Mouse (Mus musculus) cerebellum, postnatal 4 days (tissue): ENCODE measurements around the gene Tmem91.
A peak's percentile ranks its signal among the peaks of the same experiment; 100 is the strongest.
"Not testable (repeated sequence)": the region's sequence is repeated elsewhere in the genome, so short reads cannot be mapped to it uniquely, and the experiment has no call there.

Experiments used
- DNase-seq, 2 experiments: peaks; one replicate each; pipeline ENCODE4 v3.0.0; 2022; ENCODE audit warnings: low spot score in 2 of 2, mixed read lengths in 1 of 2

The Tmem91 gene

DNA sequence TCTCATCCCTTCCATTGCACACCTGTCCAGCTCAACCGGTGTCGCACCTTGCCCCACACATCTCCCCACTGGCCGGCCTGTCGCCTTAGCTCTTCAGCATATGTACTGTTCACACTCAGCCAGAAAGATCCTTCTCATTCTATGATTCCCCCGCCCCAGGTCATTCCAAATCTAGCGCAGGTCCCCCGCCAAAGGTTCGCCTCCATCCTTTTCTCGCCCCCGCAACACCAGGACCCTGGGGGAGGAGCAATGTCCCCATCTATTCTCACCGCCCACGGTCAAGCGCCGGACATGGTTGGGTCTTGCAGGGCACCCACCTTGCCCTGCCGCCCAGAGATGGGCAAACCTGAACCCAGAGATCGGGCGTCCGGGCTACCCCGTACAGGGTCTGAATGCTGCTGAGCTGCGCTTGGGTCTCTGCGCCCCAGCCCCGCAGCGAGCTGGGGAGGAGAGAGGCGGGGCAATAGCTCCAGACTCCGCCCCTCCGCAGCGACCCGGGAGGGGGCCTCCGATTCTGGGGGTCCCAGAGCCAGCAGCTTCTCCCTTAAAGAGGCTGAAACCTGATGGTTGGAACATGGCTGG, at the start of gene Tmem91:
Gene Tmem91 (minus strand): TSS at position 448 of the 582 bp plus-strand sequence.
- DNase-seq: peak in 1 of 2 experiments; percentile 23

DNA sequence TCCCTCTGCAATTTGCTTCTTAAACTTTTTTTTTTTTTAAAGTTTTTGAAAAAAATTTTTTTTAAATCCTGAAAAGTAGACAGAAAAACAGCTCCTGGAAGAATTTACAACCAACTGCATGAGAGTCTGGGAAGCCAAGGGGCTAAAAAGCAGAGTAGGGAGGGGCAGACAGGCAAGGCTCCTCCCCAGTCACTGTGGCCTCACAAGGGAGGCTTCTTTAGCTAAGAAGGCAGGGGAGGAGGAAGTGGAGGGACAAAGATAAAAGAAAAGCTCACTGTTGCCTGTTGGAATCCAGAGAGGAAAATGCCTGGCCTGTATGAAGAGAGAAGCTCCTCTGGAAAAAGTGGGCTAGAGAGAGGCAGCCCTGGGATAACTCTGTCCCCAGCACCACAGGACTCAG, 46.8 kb upstream of the Tmem91 start:
- DNase-seq: not testable (repeated sequence)

DNA sequence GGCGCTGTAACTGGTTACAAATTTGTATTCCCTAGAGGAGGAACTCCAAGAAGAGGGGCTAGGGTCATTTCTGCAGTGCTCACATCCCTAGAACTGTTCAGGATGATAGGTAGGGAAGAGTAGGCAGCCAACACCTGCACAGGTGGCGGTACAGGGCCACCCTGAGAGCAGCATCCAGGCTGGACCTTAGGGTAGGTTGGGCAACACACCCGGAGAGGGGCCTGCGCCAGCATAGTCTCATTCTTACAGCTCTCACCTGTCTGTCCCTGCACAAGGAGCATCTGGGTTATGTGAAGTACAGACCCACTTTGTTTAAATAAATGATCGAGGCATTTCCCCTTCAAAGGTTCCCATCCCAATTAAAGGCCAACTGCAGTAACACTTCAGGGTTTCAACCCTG, 45.8 kb upstream of the Tmem91 start:
- DNase-seq: no peak

DNA sequence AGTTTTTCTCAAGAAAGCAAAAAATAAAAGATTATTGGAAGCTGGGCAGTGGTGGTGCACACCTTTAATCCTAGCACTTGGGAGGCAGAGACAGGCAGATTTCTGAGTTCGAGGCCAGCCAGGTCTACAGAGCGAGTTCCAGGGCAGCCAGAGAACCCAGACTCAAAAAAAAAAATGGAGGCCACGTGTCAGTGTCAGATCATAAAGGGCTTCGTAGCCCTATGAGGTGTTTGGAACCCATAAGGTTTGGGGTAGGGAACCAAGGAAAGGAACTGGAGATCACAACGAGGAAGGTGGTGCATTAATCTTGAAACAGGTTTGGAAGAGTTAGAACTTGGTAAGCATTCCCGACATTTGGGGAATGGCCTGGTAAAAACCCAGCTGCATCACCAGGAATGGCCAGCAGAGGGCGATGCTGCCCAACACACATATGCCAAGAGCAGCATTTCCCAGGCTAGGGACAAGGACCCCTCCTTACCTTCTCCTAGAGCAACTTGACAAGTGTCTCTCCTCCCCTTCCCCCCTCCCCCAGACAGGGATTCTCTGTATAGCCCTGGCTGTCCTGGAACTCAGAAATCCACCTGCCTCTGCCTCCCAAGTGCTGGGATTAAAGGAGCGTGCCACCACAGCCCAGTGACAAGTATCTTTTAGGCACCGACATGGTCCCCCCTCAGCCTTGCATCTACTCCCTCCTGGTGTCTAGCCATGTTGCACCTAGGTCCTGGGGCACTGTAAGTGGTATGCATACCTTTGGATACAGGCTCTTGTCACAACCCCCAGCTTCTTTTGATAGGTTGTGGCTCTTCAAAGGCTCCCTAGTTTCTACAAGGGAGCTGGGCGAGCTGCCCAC, 45.0 kb upstream of the Tmem91 start:
- peak; percentile 82 to 85 for DNase-seq

DNA sequence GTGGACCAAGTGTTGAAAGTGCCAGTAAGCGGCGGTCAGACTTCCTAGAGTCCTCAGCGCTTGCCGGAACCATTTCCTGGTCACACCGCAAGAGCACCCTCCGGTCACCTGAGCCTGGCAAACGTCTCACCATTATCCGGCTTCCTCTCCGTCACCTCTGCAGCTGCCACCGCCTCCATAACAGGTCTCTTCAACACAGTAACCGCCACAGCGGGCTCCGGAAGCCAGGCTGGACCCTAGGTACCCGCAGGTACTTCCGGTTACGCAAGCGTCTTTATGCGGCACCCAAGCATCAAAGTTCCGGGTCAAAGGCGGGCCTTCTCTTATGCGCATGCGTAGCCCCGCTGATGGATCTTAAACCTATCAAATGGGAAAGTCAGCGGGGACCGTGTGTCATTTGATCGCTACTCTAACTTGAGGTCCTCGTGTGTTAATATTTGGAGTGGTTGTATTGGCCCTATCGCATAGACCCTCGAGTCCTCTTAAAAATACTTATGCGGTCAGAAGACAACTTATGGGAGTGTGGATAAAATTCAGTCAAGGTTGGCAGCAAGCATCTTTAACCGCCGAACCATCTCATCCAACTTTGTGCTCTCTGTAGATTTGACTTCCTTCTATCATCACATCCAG, 43.9 kb upstream of the Tmem91 start, which contains the start of gene Ccdc97:
Gene Ccdc97 (minus strand): TSS at position 301 of the 630 bp plus-strand sequence.
- DNase-seq: peak; percentile 73 to 88

DNA sequence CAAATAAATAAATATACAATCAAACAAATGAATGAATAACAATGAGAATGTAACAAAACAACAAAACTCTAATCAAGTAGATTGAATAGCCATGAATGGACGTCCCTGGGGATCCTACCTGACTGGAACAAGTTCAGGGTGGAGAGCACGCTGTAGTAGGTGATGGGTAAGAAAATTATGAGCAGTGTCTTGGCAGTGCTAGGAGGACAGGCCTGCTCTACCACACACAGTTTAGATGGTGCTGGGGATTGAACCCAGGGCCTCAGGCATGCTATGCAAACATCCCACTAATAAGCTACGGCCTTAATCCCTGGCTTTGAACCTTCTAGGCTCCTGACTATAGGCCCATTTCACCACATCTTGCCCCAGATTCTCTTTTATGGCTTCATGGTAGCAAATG, 42.5 kb upstream of the Tmem91 start:
- no peak for DNase-seq

DNA sequence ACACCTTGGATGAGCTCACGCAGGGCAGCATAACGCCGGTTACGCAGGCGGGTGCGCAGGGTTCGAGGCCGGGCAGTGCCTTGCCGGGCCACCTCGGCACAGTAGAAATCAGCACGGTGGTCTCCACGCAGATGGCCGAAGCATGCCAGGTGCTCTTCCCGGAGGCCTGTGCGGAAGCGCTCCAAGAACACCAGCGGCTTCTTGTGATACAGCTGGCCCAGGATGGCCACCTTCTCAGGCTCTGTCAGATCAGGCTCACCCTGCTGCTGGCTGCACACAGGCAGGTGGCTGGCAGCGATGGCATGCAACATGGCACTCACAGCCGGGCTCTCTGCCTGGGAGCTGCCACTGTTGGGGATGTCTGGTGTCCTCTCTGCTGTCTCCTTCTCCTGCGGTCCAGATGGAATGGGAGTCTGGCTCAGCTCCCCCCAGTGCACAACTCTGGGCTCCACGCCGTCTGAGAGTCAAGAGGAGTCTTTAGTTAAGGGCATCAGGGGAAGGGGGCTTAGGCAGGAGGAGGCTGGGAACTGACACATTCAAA, 40.8 kb upstream of the Tmem91 start:
- DNase-seq: no peak

DNA sequence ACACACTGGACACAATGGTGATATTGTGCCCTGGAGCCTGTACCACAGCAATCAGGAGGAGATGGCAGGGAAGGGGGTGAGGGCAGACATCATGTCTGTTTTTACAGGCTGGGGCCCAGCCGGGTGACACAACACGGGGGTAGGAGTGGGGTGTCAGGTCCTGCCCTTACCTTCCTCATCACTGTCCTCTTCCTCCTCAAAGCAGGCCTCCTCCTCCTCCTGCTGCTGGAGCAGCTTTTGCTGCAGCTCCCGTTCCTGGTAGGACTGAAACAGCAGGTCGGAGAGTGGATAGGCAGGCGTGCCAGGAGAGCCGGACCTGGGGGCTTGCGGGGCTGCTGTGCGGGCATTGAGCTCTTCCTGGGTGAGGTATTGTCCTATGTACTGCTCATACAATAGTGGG, 39.6 kb upstream of the Tmem91 start:
- no peak for DNase-seq

DNA sequence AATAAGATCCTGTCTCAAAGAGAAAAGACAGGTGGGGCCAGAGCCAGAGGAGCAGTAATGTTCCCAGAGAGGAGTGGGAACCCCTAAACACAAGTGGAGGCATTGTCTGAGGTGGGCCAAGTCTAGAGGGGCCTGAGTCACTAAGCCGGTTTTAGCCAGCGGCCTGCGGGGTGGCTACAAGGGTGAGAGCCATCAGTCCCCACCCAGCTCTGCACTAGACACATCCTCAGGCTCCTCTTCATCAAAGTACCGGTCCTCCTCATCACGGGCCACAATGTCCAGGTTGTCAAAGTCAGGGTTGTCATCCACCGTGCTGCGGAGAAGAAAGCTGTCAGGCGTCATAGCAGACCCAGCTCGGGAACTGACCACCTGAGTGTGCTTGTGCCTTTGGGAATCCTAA, 37.8 kb upstream of the Tmem91 start:
- DNase-seq: no peak

DNA sequence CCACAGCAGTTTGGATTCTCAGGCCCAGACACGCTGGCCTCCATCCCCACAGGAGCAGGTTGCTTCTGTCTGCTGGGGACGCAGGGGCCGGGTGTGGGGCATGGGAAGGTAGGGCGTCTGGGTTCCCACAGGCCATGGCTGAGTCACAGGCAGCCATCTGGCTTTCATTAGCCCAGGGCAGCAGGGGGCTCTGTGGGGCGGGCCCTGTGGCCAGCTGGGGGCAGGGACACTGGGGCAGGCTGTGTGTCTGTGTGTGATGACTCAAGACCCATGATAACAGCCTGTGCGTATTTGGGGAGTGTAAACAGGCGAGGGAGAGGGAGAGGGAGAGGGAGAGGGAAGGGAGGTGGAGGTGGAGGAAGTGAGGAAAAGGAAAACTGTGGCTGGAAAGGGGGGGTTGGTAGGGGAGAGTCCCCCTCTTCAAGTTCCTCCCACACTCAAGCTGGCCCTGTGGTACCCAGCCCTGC, 36.8 kb upstream of the Tmem91 start:
- DNase-seq: peak in 1 of 2 experiments; percentile 39

DNA sequence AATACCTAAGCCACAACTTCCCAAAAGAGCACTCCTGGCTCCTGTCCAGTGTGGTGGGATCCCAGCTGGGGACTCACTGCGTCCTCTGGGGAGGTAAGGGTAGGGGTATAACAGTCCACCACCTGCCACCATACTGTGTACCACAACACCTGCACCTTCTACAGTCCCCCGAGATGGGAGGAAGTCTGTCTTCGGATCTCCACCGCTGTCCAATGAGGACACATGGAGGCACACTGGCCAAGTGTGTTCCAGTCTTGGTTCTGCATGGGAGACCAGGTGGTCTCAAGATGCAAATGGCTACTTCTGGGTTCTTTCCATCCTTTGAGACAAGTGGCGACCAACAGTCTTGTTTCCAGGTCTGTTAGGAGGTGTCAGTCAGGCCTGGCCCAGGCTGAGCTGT, 36.2 kb upstream of the Tmem91 start:
- no peak for DNase-seq

DNA sequence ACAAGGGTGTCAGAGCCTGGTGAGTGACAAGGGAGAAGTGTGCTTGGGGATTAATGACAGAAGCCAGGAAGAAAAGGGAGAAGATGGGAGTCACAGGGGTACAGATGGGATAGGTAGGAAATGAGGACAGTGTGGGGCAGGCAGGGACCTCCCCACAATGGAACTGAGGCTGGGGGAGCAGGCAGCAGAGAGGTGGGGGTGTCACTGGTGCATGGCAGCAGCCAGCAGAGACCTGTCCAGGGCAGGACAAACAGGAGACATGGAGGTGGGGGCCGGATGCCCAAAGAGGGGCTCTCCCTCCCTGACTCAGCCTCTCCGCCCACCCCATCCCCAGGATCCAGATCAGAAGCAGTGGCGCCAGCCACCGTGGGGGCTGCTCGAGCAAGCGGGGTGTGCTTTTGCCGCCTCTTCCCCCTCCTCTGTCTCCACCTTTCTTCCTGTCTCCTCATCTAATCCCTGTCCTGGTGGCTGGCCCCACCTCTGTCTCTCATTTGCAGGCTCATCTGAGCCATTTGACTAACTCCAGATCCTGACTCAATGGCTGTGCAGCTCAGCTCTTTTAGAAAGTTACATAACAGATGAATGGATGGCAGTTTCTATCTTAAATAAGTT, 35.7 kb upstream of the Tmem91 start:
- DNase-seq: no peak

DNA sequence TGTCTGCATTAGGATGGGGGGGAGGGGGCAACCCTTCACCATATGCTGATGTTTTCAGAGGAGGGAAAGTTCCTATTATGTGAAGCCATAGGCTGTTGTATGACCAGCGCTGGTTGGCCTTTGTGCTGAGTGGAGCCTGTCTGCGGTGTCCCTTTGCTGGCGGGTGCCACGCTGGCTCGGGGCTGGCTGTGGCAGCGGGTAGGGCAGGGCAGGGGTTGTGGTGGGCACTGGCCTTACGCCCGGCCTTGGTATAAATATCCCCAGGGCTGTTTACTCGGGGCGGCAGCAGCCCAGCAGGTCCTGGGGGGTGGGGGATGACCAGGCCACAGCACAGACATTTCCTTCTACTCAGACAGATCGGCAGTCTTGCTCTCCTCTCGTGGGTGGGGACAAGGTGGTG, 35.0 kb upstream of the Tmem91 start:
- peak in 1 of 2 experiments; percentile 30 for DNase-seq

DNA sequence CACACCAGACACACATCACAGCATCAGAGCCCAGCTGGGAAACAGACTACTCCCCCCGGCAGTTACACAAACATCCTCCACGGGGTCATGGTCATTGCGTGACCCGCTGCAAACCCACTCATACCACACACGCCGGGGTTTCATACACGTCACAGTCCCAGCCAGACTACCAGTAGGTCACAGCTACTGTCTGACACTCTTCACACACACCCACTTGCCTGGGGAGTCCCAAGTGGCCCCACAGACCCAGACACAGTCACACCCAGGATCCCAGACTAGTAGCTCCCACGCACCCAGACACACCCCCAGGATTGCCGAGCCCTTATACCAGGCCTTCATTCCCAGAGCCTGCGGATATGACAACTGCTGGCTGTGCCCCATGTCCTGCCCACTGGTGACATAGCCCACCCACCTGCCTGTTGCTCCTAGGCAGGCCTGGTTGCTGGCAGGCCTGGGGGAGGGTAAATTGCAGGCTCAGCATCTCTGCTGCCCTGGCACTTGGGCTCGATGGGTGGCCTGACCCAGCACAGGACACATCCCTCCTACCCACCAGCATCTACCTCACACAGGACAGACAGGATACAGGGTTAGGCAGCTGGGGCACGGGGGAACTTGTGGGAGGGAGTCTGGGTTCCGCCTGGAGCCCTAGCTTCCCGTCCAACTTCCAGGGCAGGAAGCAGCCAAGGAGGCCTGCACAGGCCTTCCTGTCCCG, 32.8 kb upstream of the Tmem91 start:
- no peak for DNase-seq

DNA sequence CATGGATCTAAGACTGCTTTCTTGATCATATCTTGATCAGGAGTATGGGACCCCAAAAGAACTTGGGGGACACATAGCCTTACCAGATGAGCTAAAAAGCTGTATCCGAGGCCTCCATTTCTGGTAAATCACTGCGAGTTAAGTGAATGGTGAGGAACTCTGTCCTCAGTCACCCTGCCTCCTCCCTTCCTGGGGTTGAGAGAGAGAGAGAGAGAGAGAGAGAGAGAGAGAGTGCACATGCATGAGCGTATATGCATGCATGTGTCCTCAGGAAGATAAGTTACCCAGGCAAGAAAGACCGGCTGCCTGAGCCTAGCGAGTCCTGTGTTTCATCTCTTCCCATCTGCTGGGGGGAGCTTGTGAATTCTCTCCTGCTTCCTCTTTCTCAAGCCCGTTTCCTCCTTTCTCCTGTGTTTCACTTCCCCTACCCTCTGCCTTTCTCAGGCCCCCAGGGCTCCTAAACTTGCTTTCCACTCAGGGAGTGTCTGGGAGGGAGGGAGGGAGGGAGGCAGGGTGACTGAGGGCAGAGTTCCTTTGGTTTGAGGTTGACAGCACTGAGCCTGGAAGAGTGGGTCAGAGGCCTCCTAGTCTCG, 31.7 kb upstream of the Tmem91 start:
- no peak for DNase-seq

DNA sequence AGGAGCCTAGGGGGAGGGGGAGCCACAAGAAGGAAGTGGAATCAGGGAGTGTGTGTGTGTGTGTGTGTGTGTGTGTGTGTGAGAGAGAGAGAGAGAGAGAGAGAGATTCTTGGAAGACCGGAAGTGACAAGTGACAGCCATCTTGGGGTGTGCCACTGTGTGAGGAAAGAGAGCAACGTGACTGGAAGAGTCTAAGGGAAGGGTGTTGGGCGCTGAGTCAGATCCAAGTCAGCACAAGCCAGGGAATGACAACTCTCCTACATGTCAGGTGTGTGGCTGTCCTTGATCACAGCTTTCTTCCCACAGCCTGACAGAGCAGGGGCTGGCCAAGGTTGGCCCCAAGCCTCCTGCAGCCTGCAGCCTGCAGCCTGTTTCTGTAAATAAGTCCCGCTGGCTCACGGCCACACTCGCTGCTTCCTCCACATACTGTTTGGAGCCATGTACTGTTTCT, 30.9 kb upstream of the Tmem91 start:
- no peak for DNase-seq

DNA sequence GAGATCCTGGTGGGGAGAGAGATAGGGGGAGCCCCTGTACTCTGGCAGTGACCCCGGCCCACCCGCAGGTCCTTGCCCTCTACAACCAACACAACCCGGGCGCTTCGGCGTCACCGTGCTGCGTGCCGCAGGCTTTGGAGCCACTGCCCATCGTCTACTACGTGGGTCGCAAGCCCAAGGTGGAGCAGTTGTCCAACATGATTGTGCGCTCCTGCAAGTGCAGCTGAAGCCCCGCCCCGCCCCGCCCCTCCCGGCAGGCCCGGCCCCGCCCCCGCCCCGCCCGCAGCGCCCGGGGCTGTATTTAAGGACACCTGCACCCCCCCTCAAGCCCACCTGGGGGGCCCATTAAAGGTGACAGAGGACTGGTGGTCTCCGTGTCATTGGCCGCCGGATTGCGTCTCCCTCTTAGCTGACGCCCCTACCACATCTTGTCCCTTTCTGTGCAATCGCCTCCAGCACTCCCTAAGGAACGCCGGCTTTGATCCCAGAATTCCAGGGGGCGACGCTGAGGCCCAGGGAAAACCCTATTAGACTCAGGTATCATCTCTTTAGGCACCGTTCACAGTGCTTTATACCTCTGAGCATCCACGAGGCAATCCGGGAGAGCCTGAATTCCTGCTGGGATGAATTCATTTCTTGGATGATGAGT, 29.9 kb upstream of the Tmem91 start:
- no peak for DNase-seq

DNA sequence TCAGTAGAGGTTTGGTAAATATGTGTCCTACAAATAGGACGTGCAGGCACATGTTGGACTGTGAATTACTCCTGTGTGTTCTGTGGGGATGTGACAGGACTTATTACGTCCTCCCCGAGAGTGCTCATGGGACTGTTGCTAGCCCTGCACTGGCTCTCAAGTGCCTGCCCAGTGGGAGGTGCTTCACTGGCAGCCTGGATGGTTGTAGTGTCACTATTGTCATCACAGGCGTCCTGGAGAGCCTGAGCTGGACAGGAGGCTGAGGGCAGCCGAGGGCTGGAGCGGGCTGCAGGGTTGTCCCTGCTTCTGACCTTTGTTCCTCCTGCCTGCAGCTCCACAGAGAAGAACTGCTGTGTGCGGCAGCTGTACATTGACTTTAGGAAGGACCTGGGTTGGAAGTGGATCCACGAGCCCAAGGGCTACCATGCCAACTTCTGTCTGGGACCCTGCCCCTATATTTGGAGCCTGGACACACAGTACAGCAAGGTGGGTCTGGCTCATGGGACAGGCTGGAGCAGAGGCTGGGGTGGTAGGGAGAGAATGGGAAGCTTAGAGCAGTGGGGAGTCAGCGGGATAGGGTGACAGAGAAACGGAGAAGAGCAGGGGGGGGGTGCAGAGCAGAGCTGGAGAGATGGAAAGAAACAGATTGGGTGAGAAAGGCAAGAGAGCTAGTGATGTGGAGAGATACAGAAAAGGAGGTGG, 29.0 kb upstream of the Tmem91 start:
- no peak for DNase-seq

DNA sequence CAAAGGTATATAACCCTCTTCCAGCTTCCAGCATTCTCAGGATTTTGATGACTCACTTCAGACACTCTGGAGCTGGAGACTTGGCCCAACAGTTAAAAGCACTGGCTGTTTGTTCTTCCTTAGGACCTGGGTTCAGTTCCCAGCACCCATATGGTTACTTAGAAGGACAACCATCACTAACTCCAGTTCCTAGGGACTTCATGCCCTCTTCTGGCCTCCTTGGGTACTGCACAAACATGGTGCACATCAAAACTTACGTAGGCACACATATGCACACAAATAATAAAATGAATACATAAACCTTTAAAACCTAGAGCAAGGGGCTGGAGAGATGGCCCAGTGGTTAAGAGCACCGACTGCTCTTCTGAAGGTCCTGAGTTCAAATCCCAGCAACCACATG, 27.4 kb upstream of the Tmem91 start:
- no peak for DNase-seq

DNA sequence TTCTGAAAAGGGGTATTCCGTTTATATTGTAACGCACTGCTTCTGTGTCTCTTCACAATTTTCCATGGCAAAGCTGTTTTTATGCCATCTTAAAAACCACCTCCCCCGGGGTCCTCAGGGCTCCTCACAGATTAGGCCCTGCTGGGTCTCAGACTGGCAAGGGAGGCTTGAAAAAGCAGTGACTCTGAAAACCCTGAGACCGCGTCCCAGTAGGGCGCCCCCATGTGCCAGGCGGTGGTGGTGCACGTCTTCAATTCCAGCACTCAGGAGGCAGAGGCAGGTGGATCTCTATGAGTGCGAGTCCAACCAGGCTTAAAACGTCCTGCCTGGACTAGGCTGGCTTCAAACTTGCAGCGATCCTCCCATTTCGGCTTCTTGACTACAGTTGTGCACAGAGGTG, 25.8 kb upstream of the Tmem91 start:
- no peak for DNase-seq
